Mouse (Mus musculus) urinary bladder, postnatal 14 days (tissue): ENCODE data around the gene Spns1.
A peak's percentile ranks its signal among the peaks of the same experiment; 100 is the strongest.
"Not testable (repeated sequence)": the region's sequence is repeated elsewhere in the genome, so short reads cannot be mapped to it uniquely, and the experiment has no call there.

Experiments
- DNase-seq: peaks from one replicate; pipeline ENCODE4 v3.0.0; 2021; ENCODE audit warnings: low spot score

Gene Spns1

GRCm38 (mm10) chr7:126338906-126339305, 38.3 kb downstream of the Spns1 start:
- no peak for DNase-seq

DNA sequence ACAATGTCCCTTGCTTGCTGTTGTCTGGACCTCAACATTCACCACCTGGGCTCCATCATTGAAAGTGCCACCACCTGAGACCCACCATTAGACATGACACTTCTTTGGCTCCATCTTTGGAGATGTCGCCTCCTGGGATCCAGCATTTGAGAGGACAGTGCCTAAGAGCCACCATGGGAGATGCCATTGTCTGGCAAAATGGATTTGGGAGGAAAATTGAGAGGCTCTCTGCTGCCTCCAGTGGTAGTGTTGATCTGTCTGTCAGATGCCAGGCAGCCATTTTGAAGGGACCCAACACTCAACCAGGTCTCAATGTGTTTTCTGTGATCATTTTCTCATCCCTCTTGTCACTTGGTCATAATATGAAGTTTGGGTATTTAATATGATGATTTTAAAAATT, 41.7 kb downstream of the Spns1 start:
- DNase-seq: no peak

GRCm38 (mm10) chr7:126332691-126333090, 44.6 kb downstream of the Spns1 start:
- no peak for DNase-seq

GRCm38 (mm10) chr7:126330693-126331092, 46.6 kb downstream of the Spns1 start:
- DNase-seq: no peak

- DNase-seq: no peak
Measured at GRCm38 (mm10) chr7:126329907-126330645, 47.2 kb downstream of the Spns1 start.

DNA sequence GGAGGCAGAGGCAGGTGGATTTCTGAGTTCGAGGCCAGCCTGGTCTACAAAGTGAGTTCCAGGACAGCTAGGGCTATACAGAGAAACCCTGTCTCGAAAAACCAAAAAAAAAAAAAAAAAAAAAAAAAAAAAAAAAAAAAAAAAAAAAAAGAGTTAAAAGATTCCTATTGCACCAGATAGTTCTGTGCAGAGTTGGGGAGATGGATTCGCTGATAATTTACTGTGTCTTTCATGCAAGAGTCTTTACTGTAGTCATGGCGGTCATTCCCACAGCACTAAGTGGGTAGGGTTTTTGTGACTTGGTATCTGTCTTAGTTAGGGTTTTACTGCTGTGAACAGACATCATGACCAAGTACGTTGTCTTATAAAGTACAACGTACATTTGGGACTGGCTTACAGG, 48.4 kb downstream of the Spns1 start:
- DNase-seq: not testable (repeated sequence)

DNA sequence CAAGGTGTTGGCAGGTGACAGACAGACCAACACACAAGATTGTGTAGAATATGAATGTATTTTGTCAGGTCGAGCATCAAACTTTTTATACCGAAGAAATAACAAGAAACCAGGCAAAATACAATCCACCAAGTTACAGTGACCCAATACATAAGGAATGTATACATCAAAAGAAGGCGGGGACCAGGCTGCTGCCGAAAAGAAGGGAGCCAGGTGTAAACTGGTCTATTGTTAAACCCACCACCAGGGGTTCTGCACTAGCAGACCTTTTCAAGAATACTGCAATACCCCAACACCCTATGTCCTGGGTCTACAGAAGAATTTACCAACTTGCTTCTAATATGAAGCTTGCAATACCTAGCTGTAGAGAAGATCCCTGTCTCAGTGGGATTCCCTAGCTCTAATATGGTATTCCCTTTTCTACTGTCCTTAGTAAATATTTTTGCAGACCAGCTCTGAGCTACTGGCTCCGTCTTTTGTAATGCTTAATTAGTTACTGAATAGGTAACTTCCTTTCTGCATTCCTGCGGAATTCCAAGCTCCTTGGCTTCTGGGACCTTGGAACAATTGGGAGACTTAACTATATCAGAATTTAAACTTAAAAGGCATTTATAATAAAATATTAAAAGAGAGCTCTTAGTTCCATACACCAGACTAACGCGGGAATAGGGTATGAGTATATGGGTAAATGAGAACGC, 51.5 kb downstream of the Spns1 start:
- not testable (repeated sequence) for DNase-seq

DNA sequence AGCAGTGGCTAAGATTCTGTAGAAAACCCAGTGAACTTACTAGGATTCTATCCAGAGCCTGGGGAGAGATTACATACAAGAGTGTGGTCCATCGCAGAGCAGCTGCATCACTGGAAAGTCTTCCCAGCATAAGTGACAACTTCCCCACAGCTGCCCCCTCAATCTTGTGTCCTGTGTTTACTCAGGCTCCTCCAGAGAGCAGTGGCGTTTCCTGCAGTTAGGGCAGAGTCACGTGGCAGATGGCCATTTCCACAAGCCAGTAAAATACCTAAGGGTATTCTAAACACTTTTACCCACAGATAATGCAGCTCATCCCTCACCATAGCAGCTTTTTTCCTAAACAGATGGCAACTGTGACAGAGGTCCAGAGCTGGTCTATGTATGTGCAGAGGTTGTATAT, 52.5 kb downstream of the Spns1 start:
- no peak for DNase-seq

- peak; percentile 81 for DNase-seq
Measured at GRCm38 (mm10) chr7:126323729-126324128, 53.5 kb downstream of the Spns1 start.
